Mouse (Mus musculus): Measurements from ENCODE around the gene Tnrc6c. TPM values are rescaled to one million over a fixed set of nuclear protein-coding genes. Genes with fewer than 3 reads are reported as not detected.
A peak's percentile ranks its signal among the peaks of the same experiment; 100 is the strongest.
"Not testable (repeated sequence)": the region's sequence is repeated elsewhere in the genome, so short reads cannot be mapped to it uniquely, and the experiment has no call there.

Tnrc6c gene
- total and polyA plus RNA-seq, 3 experiments = 6.9 to 16.7 (median 12.8) TPM

- peaks cover 0 to 39% of the 10 kb centered on the region in 2 experiments for H3K36me3 ChIP-seq (replicated peaks in 1 of 2; ENCODE audit: control insufficient read depth in 1 of 2, insufficient read depth in 1 of 2, low read length in 1 of 2)
- DNase-seq (ENCODE audit: extremely low read depth); in situ Hi-C loops (cut with MboI; ENCODE audit: low pct_ligation_motif_present, low pct_unique_long_range_greater_than_20kb, low sequenced_read_pairs); H3K9me3 ChIP-seq (replicated peaks; ENCODE audit: low read length); H3K27me3 ChIP-seq (replicated peaks); dilution Hi-C loops (cut with MboI; ENCODE audit: extremely low pct_ligation_motif_present, extremely low pct_unique_long_range_greater_than_20kb, low sequenced_read_pairs); H3K4me2 ChIP-seq (ENCODE audit: insufficient read depth, low read depth, poor library complexity, severe bottlenecking); H3K27ac ChIP-seq (ENCODE audit: insufficient read depth, low read depth); H3K9ac ChIP-seq (ENCODE audit: insufficient read depth, low read depth); H3K4me3 ChIP-seq (replicated peaks in 1 of 3; ENCODE audit: low read depth in 2 of 3, low read length in 2 of 3, poor library complexity in 1 of 3); H3K79me2 ChIP-seq (replicated peaks; ENCODE audit: control insufficient read depth, extremely low read depth, insufficient read depth, poor library complexity, severe bottlenecking): not testable (repeated sequence)
- H3K4me1 ChIP-seq (ENCODE audit: control insufficient read depth in 1 of 2, insufficient read depth in 2 of 2) = peaks cover 21 to 51% of the 10 kb centered on the region in 2 experiments
- TF ChIP-seq EP300 (IDR thresholded peaks at IDR 0.05; ENCODE audit: low read length) (peak; percentile 49), IRF4 (IDR thresholded peaks at IDR 0.05; ENCODE audit: low read depth, low read length) (0 out of 2 replicates have a peak, but pooled peaks have one; percentile 33), ZNF384 (IDR thresholded peaks at IDR 0.05; ENCODE audit: low read depth, low read length) (peak; percentile 93), BHLHE40 (IDR thresholded peaks at IDR 0.05; ENCODE audit: low read depth, low read length) (peak; percentile 29; the same call in 1 of the 2 replicates)
Observed at GRCm38 (mm10) chr11:117788481-117788880, 134.4 kb downstream of the Tnrc6c start.

- dilution Hi-C loops (cut with MboI; ENCODE audit: extremely low pct_ligation_motif_present, extremely low pct_unique_long_range_greater_than_20kb, low sequenced_read_pairs) (no loop called here), in situ Hi-C loops (cut with MboI; ENCODE audit: low pct_ligation_motif_present, low pct_unique_long_range_greater_than_20kb, low sequenced_read_pairs) (loop anchor here (5.0 kb wide), 1 partner anchor 37 kb away; the partner anchor contains the start of genes Afmid and Tk1)
- Histone ChIP-seq H3K36me3 (replicated peaks in 1 of 2; ENCODE audit: control insufficient read depth in 1 of 2, insufficient read depth in 1 of 2, low read length in 1 of 2) (peaks cover 0 to 24% of the 10 kb centered on the region in 2 experiments), H3K4me2 (ENCODE audit: insufficient read depth, low read depth, poor library complexity, severe bottlenecking) (peak overlapping the region; percentile 84), H3K9ac (ENCODE audit: insufficient read depth, low read depth) (peak overlapping the region; percentile 39), H3K27me3 (replicated peaks) (no peaks in the 10 kb centered on the region), H3K27ac (ENCODE audit: insufficient read depth, low read depth) (no peak overlapping the region), H3K9me3 (replicated peaks; ENCODE audit: low read length) (no peaks in the 10 kb centered on the region), H3K4me3 (replicated peaks in 1 of 3; ENCODE audit: low read depth in 2 of 3, low read length in 2 of 3, poor library complexity in 1 of 3) (peak overlapping the region in 2 of 3 experiments; percentile 27 to 45), H3K4me1 (ENCODE audit: control insufficient read depth in 1 of 2, insufficient read depth in 2 of 2) (peaks cover 19 to 63% of the 10 kb centered on the region in 2 experiments), H3K79me2 (replicated peaks; ENCODE audit: control insufficient read depth, extremely low read depth, insufficient read depth, poor library complexity, severe bottlenecking) (no peaks in the 10 kb centered on the region)
- peak; percentile 85 for DNase-seq (ENCODE audit: extremely low read depth)
- no peak for TF ChIP-seq PAX5 (IDR thresholded peaks at IDR 0.05; ENCODE audit: low read length)
- TF ChIP-seq TCF12 (IDR thresholded peaks at IDR 0.05; ENCODE audit: low read depth, low read length) = no peak
- TF ChIP-seq NRF1 (IDR thresholded peaks at IDR 0.05; ENCODE audit: low read depth, low read length) = no peak
- TF ChIP-seq MAZ (IDR thresholded peaks at IDR 0.05; ENCODE audit: low read depth, low read length) = no peak
- TF ChIP-seq MYC (IDR thresholded peaks at IDR 0.05; ENCODE audit: low read depth, low read length) = 0 out of 2 replicates have a peak, but pooled peaks have one; percentile 36
- TF ChIP-seq ZMIZ1 (IDR thresholded peaks at IDR 0.05; ENCODE audit: low read depth, low read length) = no peak
- TF ChIP-seq CTCF (conservative IDR thresholded peaks at IDR 0.05 in 1 of 2, IDR thresholded peaks at IDR 0.05 in 1 of 2; ENCODE audit: low read depth in 2 of 2, low read length in 2 of 2) = peak; percentile 82 to 94
- no peak for TF ChIP-seq POLR2A (IDR thresholded peaks at IDR 0.05; ENCODE audit: low read depth, low read length)
- no peak for TF ChIP-seq E2F4 (IDR thresholded peaks at IDR 0.05; ENCODE audit: insufficient replicate concordance, low read depth, low read length)
- no peak for TF ChIP-seq BHLHE40 (IDR thresholded peaks at IDR 0.05; ENCODE audit: low read depth, low read length)
- TF ChIP-seq JUND (conservative IDR thresholded peaks at IDR 0.05; ENCODE audit: low read depth, low read length) = no peak
- no peak for TF ChIP-seq GABPA (IDR thresholded peaks at IDR 0.05; ENCODE audit: insufficient replicate concordance, low read depth, low read length)
- TF ChIP-seq POLR2AphosphoS2 (IDR thresholded peaks at IDR 0.05; ENCODE audit: low read depth, low read length) = no peak
- no peak for TF ChIP-seq ELF1 (IDR thresholded peaks at IDR 0.05; ENCODE audit: low read depth, low read length)
- TF ChIP-seq JUN (IDR thresholded peaks at IDR 0.05; ENCODE audit: insufficient read depth, low read depth, low read length) = no peak
- no peak for TF ChIP-seq ZKSCAN1 (IDR thresholded peaks at IDR 0.05; ENCODE audit: borderline replicate concordance, low read depth, low read length)
- TF ChIP-seq MXI1 (IDR thresholded peaks at IDR 0.05; ENCODE audit: low read depth, low read length) = no peak
- no peak for TF ChIP-seq KAT2A (IDR thresholded peaks at IDR 0.05; ENCODE audit: insufficient replicate concordance, low read length)
- TF ChIP-seq HCFC1 (IDR thresholded peaks at IDR 0.05; ENCODE audit: low read depth, low read length) = no peak
- TF ChIP-seq SIN3A (IDR thresholded peaks at IDR 0.05; ENCODE audit: low read length) = no peak; the same call in 1 of the 2 replicates
- TF ChIP-seq USF2 (conservative IDR thresholded peaks at IDR 0.05; ENCODE audit: low read depth, low read length) = no peak
- no peak for TF ChIP-seq RCOR1 (conservative IDR thresholded peaks at IDR 0.05; ENCODE audit: low read depth, low read length)
- TF ChIP-seq RAD21 (IDR thresholded peaks at IDR 0.05; ENCODE audit: low read depth, low read length) = peak; percentile 86
- no peak for TF ChIP-seq ZNF384 (IDR thresholded peaks at IDR 0.05; ENCODE audit: low read depth, low read length)
- TF ChIP-seq SMC3 (IDR thresholded peaks at IDR 0.05; ENCODE audit: low read depth, low read length) = peak; percentile 80
- TF ChIP-seq EP300 (IDR thresholded peaks at IDR 0.05; ENCODE audit: low read length) = no peak
- TF ChIP-seq CHD1 (IDR thresholded peaks at IDR 0.05; ENCODE audit: low read depth, low read length) = no peak
- no peak for TF ChIP-seq USF1 (IDR thresholded peaks at IDR 0.05; ENCODE audit: low read depth, low read length)
- no peak; the same call in 1 of the 2 replicates for TF ChIP-seq CHD2 (IDR thresholded peaks at IDR 0.05; ENCODE audit: low read length)
- TF ChIP-seq MAFK (IDR thresholded peaks at IDR 0.05; ENCODE audit: insufficient replicate concordance, low read length) = no peak
- no peak; the same call in 1 of the 2 replicates for TF ChIP-seq NELFE (IDR thresholded peaks at IDR 0.05; ENCODE audit: low read depth, low read length)
- TF ChIP-seq IRF4 (IDR thresholded peaks at IDR 0.05; ENCODE audit: low read depth, low read length) = no peak; the same call in 1 of the 2 replicates
- TF ChIP-seq MAX (IDR thresholded peaks at IDR 0.05; ENCODE audit: low read length) = no peak
Observed at GRCm38 (mm10) chr11:117790286-117790685, 136.2 kb downstream of the Tnrc6c start.
